Mouse (Mus musculus) lung, postnatal 0 days (tissue): ENCODE measurements around the gene Map2. TPM values are rescaled to one million over a fixed set of nuclear protein-coding genes. Genes with fewer than 3 reads are reported as not detected.
A peak's percentile ranks its signal among the peaks of the same experiment; 100 is the strongest.

ENCODE experiments used
- ATAC-seq: fragments of 200-750 bp; cut with Nextera tagmentation; 2 replicates; pipeline ENCODE4 v1.8.0; 2017; ENCODE audit warnings: moderate library complexity
- DNase-seq: peaks from one replicate; pipeline ENCODE4 v3.0.0-alpha.2; 2016; ENCODE audit warnings: low spot score
- H3K27ac ChIP-seq: fragments of 300-500 bp; sonication (generic); 2 replicates; pipeline ENCODE4 v1.5.1; 2014; ENCODE audit warnings: antibody characterized with exemption, mild to moderate bottlenecking, low read length, mixed read lengths
- H3K27me3 ChIP-seq: fragments of 300-500 bp; sonication (generic); replicated peaks from 2 replicates; pipeline ENCODE4 v1.6.1; 2014; ENCODE audit warnings: low read length, mixed read lengths; ENCODE audit not compliant: insufficient read depth
- H3K36me3 ChIP-seq: fragments of 300-500 bp; sonication (generic); 2 replicates; pipeline ENCODE4 v1.6.1; 2014; ENCODE audit warnings: low read length, mixed read lengths; ENCODE audit not compliant: insufficient read depth
- H3K4me1 ChIP-seq: fragments of 300-500 bp; sonication (generic); 2 replicates; pipeline ENCODE4 v1.6.1; 2014; ENCODE audit warnings: antibody characterized with exemption, low read depth, low read length, mixed read lengths; ENCODE audit not compliant: insufficient read depth
- H3K4me2 ChIP-seq: fragments of 300-500 bp; sonication (generic); replicated peaks from 2 replicates; pipeline ENCODE4 v1.6.1; 2014; ENCODE audit warnings: low read depth, mild to moderate bottlenecking, low read length, moderate library complexity, mixed read lengths
- H3K4me3 ChIP-seq: fragments of 300-500 bp; sonication (generic); 2 replicates; pipeline ENCODE4 v1.5.1; 2014; ENCODE audit warnings: low read depth, low read length
- H3K9ac ChIP-seq: fragments of 300-500 bp; sonication (generic); replicated peaks from 2 replicates; pipeline ENCODE4 v1.6.1; 2014; ENCODE audit warnings: low read depth, mild to moderate bottlenecking
- H3K9me3 ChIP-seq: fragments of 300-500 bp; sonication (generic); 2 replicates; pipeline ENCODE4 v1.6.1; 2016; ENCODE audit warnings: low read length, mixed read lengths
- CTCF ChIP-seq: IDR thresholded peaks from 2 replicates; pipeline ENCODE4 v1.5.1; 2016; ENCODE audit warnings: antibody characterized with exemption, mild to moderate bottlenecking
- EP300 ChIP-seq: IDR thresholded peaks from 2 replicates; pipeline ENCODE4 v1.6.1; 2016; ENCODE audit warnings: antibody characterized with exemption, mild to moderate bottlenecking, control low read depth
- WGBS: fragments of 180-500 bp; shearing (Covaris S2); extraction: QIAGEN DNeasy Blood & Tissue Kit; methylation state at CpG from one replicate; pipeline ENCODE4 v1.1.7; 2014; 5-methylcytosine and 5-hydroxymethylcytosine counted together
- polyA plus RNA-seq: library from polyadenylated mRNA; unstranded; fragments of >200 nt; fragmentation: Nextera tagmentation; extraction: Ambion mirVana; gene quantifications from 2 replicates; pipeline ENCODE4 v1.2.1, GENCODE M21; 2015

Gene Map2
- polyA plus RNA-seq, 1 experiment from 2014 or later = 2.1 TPM

GRCm38 (mm10) chr1:66457747-66458146 lies 282.7 kb downstream of the Map2 start:
- H3K27me3 ChIP-seq = no peaks in the 10 kb centered on the region
- no peak for DNase-seq
- no peaks in the 10 kb centered on the region for H3K9me3 ChIP-seq
- no peak overlapping the region for H3K4me2 ChIP-seq
- H3K4me1 ChIP-seq = no peaks in the 10 kb centered on the region
- TF ChIP-seq CTCF (no peak), EP300 (no peak)
- no peak for ATAC-seq
- no peaks in the 10 kb centered on the region for H3K36me3 ChIP-seq
- no peak overlapping the region for H3K9ac ChIP-seq
- H3K4me3 ChIP-seq = no peak overlapping the region
- WGBS = 76% methylated on average over 3 of the region's 3 CpGs
- H3K27ac ChIP-seq = no peak overlapping the region

GRCm38 (mm10) chr1:66459394-66459793 lies 284.3 kb downstream of the Map2 start:
- Histone ChIP-seq H3K27ac (no peak overlapping the region), H3K4me2 (no peak overlapping the region), H3K4me1 (no peaks in the 10 kb centered on the region), H3K36me3 (no peaks in the 10 kb centered on the region), H3K4me3 (no peak overlapping the region), H3K9me3 (no peaks in the 10 kb centered on the region), H3K9ac (no peak overlapping the region), H3K27me3 (no peaks in the 10 kb centered on the region)
- 38% methylated on average over 3 of the region's 3 CpGs for WGBS
- TF ChIP-seq CTCF = no peak
- TF ChIP-seq EP300 = no peak
- DNase-seq (peak; percentile 75), ATAC-seq (peak; percentile 63; the same call in 1 of the 2 replicates)

- Histone ChIP-seq H3K36me3 (no peaks in the 10 kb centered on the region), H3K4me2 (no peak overlapping the region), H3K9ac (no peak overlapping the region), H3K27me3 (no peaks in the 10 kb centered on the region), H3K4me3 (no peak overlapping the region), H3K9me3 (no peaks in the 10 kb centered on the region), H3K4me1 (no peaks in the 10 kb centered on the region), H3K27ac (no peak overlapping the region)
- DNase-seq (peak; percentile 73), ATAC-seq (no peak; the same call in 1 of the 2 replicates)
- WGBS = 39% methylated on average over 4 of the region's 4 CpGs
- TF ChIP-seq EP300 = no peak
- no peak for TF ChIP-seq CTCF
Measured at GRCm38 (mm10) chr1:66460850-66461249, 285.8 kb downstream of the Map2 start.

GRCm38 (mm10) chr1:66467821-66468703 lies 293.0 kb downstream of the Map2 start, which contains the start of gene Unc80:
TSS of gene Unc80 (plus strand) at chr1:66468367.
- peak; percentile 97 for ATAC-seq
- no peaks in the 10 kb centered on the region for H3K9me3 ChIP-seq
- H3K4me3 ChIP-seq = peak within 1 kb of the TSS; percentile 40
- WGBS = under 1% methylated on average over 36 of the region's 83 CpGs
- TF ChIP-seq CTCF (no peak), EP300 (no peak)
- H3K27me3 ChIP-seq = peaks cover 4% of the 10 kb centered on the region; the same call in 1 of the 2 replicates
- no peaks in the 10 kb centered on the region for H3K4me1 ChIP-seq
- no peak within 1 kb of the TSS for H3K27ac ChIP-seq
- H3K36me3 ChIP-seq = no peaks in the 10 kb centered on the region
- peak; percentile 60 for DNase-seq
- H3K9ac ChIP-seq = no peak within 1 kb of the TSS
- peak within 1 kb of the TSS; percentile 63 for H3K4me2 ChIP-seq

- peaks cover 4% of the 10 kb centered on the region; the same call in 1 of the 2 replicates for H3K27me3 ChIP-seq
- H3K4me2 ChIP-seq = peak overlapping the region; percentile 63; the same call in 1 of the 2 replicates
- no peaks in the 10 kb centered on the region for H3K36me3 ChIP-seq
- ATAC-seq = no peak
- H3K27ac ChIP-seq = no peak overlapping the region
- 23% methylated on average over 3 of the region's 3 CpGs for WGBS
- no peak for DNase-seq
- TF ChIP-seq EP300 (no peak), CTCF (no peak)
- H3K4me1 ChIP-seq = no peaks in the 10 kb centered on the region
- H3K9ac ChIP-seq = no peak overlapping the region
- no peaks in the 10 kb centered on the region for H3K9me3 ChIP-seq
- peak overlapping the region; percentile 40 for H3K4me3 ChIP-seq
Measured at GRCm38 (mm10) chr1:66468704-66469020, 293.6 kb downstream of the Map2 start.

GRCm38 (mm10) chr1:66482751-66483150 lies 307.7 kb downstream of the Map2 start:
- no peak overlapping the region for H3K4me3 ChIP-seq
- no peak for ATAC-seq
- H3K4me2 ChIP-seq = no peak overlapping the region
- TF ChIP-seq CTCF (no peak), EP300 (no peak)
- DNase-seq = no peak
- no peaks in the 10 kb centered on the region for H3K4me1 ChIP-seq
- 75% methylated on average over 3 of the region's 3 CpGs for WGBS
- no peak overlapping the region for H3K27ac ChIP-seq
- no peak overlapping the region for H3K9ac ChIP-seq
- H3K36me3 ChIP-seq = no peaks in the 10 kb centered on the region
- H3K27me3 ChIP-seq = no peaks in the 10 kb centered on the region
- no peaks in the 10 kb centered on the region for H3K9me3 ChIP-seq

Other genes starting within 250 kb of the Map2 start
- gene Crygf, start 248.8 kb upstream of the Map2 start, polyA plus RNA-seq = not detected in 2 replicates